Mouse (Mus musculus) MEL (cell line): ENCODE measurements around the gene Dmrt2. TPM values are rescaled to one million over a fixed set of nuclear protein-coding genes. Genes with fewer than 3 reads are reported as not detected.

Experiments used
- DNase-seq: peaks from one replicate; pipeline ENCODE4 v3.0.0; 2011; ENCODE audit warnings: low read depth, low spot score
- H3K27ac ChIP-seq: 2 replicates; pipeline ENCODE4 v1.5.1; 2012; ENCODE audit warnings: low read depth, mild to moderate bottlenecking, control low read depth, low read length, moderate library complexity; ENCODE audit not compliant: control insufficient read depth
- H3K27me3 ChIP-seq, 2 experiments: fragments of 150-350 bp in 1 of 2; sonication (generic) in 1 of 2; 2 replicates each; pipeline ENCODE4 v1.6.1; 2012; ENCODE audit warnings: low read length in 2 of 2, mild to moderate bottlenecking in 2 of 2, improper control_type of control experiment in 1 of 2, moderate library complexity in 1 of 2; ENCODE audit not compliant: insufficient read depth in 2 of 2, control insufficient read depth in 1 of 2
- H3K36me3 ChIP-seq, 2 experiments: 2 replicates each; pipeline ENCODE4 v1.6.1; 2012 to 2014; ENCODE audit warnings: low read length in 2 of 2, improper control_type of control experiment in 1 of 2, inconsistent platforms in 1 of 2, mild to moderate bottlenecking in 1 of 2; ENCODE audit not compliant: insufficient read depth in 2 of 2, control insufficient read depth in 1 of 2
- H3K4me1 ChIP-seq, 2 experiments: fragments of 150-350 bp in 1 of 2; sonication (generic) in 1 of 2; 2 replicates each; pipeline ENCODE4 v1.6.1; 2012; ENCODE audit warnings: low read length in 2 of 2, improper control_type of control experiment in 1 of 2, mild to moderate bottlenecking in 1 of 2; ENCODE audit not compliant: insufficient read depth in 2 of 2, control insufficient read depth in 1 of 2
- H3K4me3 ChIP-seq, 2 experiments: fragments of 150-350 bp in 1 of 2; sonication (generic) in 1 of 2; 2 replicates each; pipeline ENCODE4 v1.5.1; 2012; ENCODE audit warnings: low read depth in 2 of 2, low read length in 2 of 2, mild to moderate bottlenecking in 2 of 2, moderate library complexity in 2 of 2, control low read depth in 1 of 2, improper control_type of control experiment in 1 of 2; ENCODE audit not compliant: control insufficient read depth in 1 of 2, insufficient read depth in 1 of 2
- H3K79me2 ChIP-seq: 2 replicates; pipeline ENCODE4 v1.6.1; 2012; ENCODE audit warnings: mild to moderate bottlenecking, low read length, moderate library complexity; ENCODE audit not compliant: control insufficient read depth, poor library complexity, insufficient read depth
- H3K9ac ChIP-seq: 2 replicates; pipeline ENCODE4 v1.6.1; 2012; ENCODE audit warnings: low read depth, mild to moderate bottlenecking, control low read depth, low read length, moderate library complexity; ENCODE audit not compliant: control insufficient read depth, poor library complexity, severe bottlenecking
- H3K9me3 ChIP-seq: fragments of 150-350 bp; sonication (generic); replicated peaks from 2 replicates; pipeline ENCODE4 v1.6.1; 2012; ENCODE audit warnings: mild to moderate bottlenecking, low read length, improper control_type of control experiment, moderate library complexity; ENCODE audit not compliant: insufficient read depth
- CHD1 ChIP-seq: IDR thresholded peaks from 2 replicates; pipeline ENCODE4 v1.6.1; 2012; ENCODE audit warnings: low read depth, mild to moderate bottlenecking, inconsistent platforms, low read length, improper control_type of control experiment
- CHD2 ChIP-seq: IDR thresholded peaks from 2 replicates; pipeline ENCODE4 v1.6.1; 2011; ENCODE audit warnings: low read length, improper control_type of control experiment
- CTCF ChIP-seq, 3 experiments: IDR thresholded peaks in 2 of 3; conservative IDR thresholded peaks in 1 of 3; 2 replicates each; pipeline ENCODE4 v1.5.1; 2011 to 2012; ENCODE audit warnings: low read length in 3 of 3, low read depth in 2 of 3, mild to moderate bottlenecking in 2 of 3, improper control_type of control experiment in 1 of 3, inconsistent platforms in 1 of 3, mixed read lengths in 1 of 3, moderate library complexity in 1 of 3; ENCODE audit not compliant: control insufficient read depth in 1 of 3, insufficient read depth in 1 of 3, poor library complexity in 1 of 3, severe bottlenecking in 1 of 3
- E2F4 ChIP-seq: IDR thresholded peaks from 2 replicates; pipeline ENCODE4 v1.6.1; 2011; ENCODE audit warnings: low read depth, low read length, improper control_type of control experiment, borderline replicate concordance
- EP300 ChIP-seq, 2 experiments: IDR thresholded peaks; 2 replicates each; pipeline ENCODE4 v1.6.1; 2011; ENCODE audit warnings: improper control_type of control experiment in 2 of 2, low read length in 2 of 2, low read depth in 1 of 2, mild to moderate bottlenecking in 1 of 2
- ETS1 ChIP-seq: IDR thresholded peaks from 2 replicates; pipeline ENCODE4 v1.6.1; 2012; ENCODE audit warnings: low read depth, mild to moderate bottlenecking, inconsistent platforms, low read length, improper control_type of control experiment, moderate library complexity
- GABPA ChIP-seq: IDR thresholded peaks from 2 replicates; pipeline ENCODE4 v1.6.1; 2012; ENCODE audit warnings: low read depth, mild to moderate bottlenecking, inconsistent platforms, low read length, improper control_type of control experiment, moderate library complexity
- GATA1 ChIP-seq: IDR thresholded peaks from 2 replicates; pipeline ENCODE4 v1.6.1; 2011; ENCODE audit warnings: low read depth, low read length, improper control_type of control experiment
- MAX ChIP-seq: IDR thresholded peaks from 2 replicates; pipeline ENCODE4 v1.6.1; 2011; ENCODE audit warnings: low read length, improper control_type of control experiment
- MYC ChIP-seq: IDR thresholded peaks from 2 replicates; pipeline ENCODE4 v1.6.1; 2011; ENCODE audit warnings: low read depth, mild to moderate bottlenecking, low read length, improper control_type of control experiment, moderate library complexity
- NRF1 ChIP-seq: IDR thresholded peaks from 2 replicates; pipeline ENCODE4 v1.6.1; 2014; ENCODE audit warnings: low read depth, mild to moderate bottlenecking, inconsistent platforms, low read length, improper control_type of control experiment, moderate library complexity; ENCODE audit not compliant: poor library complexity, insufficient read depth, severe bottlenecking
- POLR2AphosphoS2 ChIP-seq: IDR thresholded peaks from 2 replicates; pipeline ENCODE4 v1.6.1; 2011; ENCODE audit warnings: low read length, improper control_type of control experiment
- RAD21 ChIP-seq: IDR thresholded peaks from 2 replicates; pipeline ENCODE4 v1.6.1; 2011; ENCODE audit warnings: mild to moderate bottlenecking, low read depth, low read length, improper control_type of control experiment
- RCOR1 ChIP-seq: IDR thresholded peaks from 2 replicates; pipeline ENCODE4 v1.6.1; 2012; ENCODE audit warnings: low read depth, mild to moderate bottlenecking, inconsistent platforms, low read length, improper control_type of control experiment
- TBP ChIP-seq: IDR thresholded peaks from 2 replicates; pipeline ENCODE4 v1.8.0; 2011; ENCODE audit warnings: low read depth, low read length, improper control_type of control experiment
- TCF12 ChIP-seq: IDR thresholded peaks from 2 replicates; pipeline ENCODE4 v1.6.1; 2014; ENCODE audit warnings: low read depth, mild to moderate bottlenecking, inconsistent platforms, low read length, improper control_type of control experiment, moderate library complexity
- USF2 ChIP-seq, 2 experiments: IDR thresholded peaks; 2 replicates each; pipeline ENCODE4 v1.6.1; 2011 to 2012; ENCODE audit warnings: improper control_type of control experiment in 2 of 2, low read length in 2 of 2, borderline replicate concordance in 1 of 2, inconsistent platforms in 1 of 2, low read depth in 1 of 2, mild to moderate bottlenecking in 1 of 2; ENCODE audit not compliant: insufficient read depth in 1 of 2
- ZC3H11A ChIP-seq: IDR thresholded peaks from 2 replicates; pipeline ENCODE4 v1.6.1; 2012; ENCODE audit warnings: low read depth, mild to moderate bottlenecking, inconsistent platforms, low read length, improper control_type of control experiment
- ZKSCAN1 ChIP-seq: IDR thresholded peaks from 2 replicates; pipeline ENCODE4 v1.6.1; 2012; ENCODE audit warnings: low read depth, mild to moderate bottlenecking, inconsistent platforms, low read length, improper control_type of control experiment, moderate library complexity
- polyA plus RNA-seq, 2 experiments: library from polyadenylated mRNA; stranded (reverse) in 1 of 2; unstranded in 1 of 2; fragments of >175 nt in 1 of 2; fragments of >200 nt in 1 of 2; gene quantifications; 2 replicates each; pipeline versions ENCODE4 v1.2.1 to v1.2.4; 2012; ENCODE audit warnings: low replicate concordance in 2 of 2, low read depth in 1 of 2; ENCODE audit not compliant: insufficient read length in 2 of 2, insufficient read depth in 1 of 2, missing spikeins in 1 of 2
- total RNA-seq: library from RNA; depleted of rRNA; stranded (reverse); fragments of 300-350 nt; gene quantifications from 2 replicates; pipeline ENCODE4 v1.2.3, GENCODE M21; 2012; rRNA removed

Gene Dmrt2
- total RNA-seq (not detected in 2 replicates), polyA plus RNA-seq (not detected)

DNA sequence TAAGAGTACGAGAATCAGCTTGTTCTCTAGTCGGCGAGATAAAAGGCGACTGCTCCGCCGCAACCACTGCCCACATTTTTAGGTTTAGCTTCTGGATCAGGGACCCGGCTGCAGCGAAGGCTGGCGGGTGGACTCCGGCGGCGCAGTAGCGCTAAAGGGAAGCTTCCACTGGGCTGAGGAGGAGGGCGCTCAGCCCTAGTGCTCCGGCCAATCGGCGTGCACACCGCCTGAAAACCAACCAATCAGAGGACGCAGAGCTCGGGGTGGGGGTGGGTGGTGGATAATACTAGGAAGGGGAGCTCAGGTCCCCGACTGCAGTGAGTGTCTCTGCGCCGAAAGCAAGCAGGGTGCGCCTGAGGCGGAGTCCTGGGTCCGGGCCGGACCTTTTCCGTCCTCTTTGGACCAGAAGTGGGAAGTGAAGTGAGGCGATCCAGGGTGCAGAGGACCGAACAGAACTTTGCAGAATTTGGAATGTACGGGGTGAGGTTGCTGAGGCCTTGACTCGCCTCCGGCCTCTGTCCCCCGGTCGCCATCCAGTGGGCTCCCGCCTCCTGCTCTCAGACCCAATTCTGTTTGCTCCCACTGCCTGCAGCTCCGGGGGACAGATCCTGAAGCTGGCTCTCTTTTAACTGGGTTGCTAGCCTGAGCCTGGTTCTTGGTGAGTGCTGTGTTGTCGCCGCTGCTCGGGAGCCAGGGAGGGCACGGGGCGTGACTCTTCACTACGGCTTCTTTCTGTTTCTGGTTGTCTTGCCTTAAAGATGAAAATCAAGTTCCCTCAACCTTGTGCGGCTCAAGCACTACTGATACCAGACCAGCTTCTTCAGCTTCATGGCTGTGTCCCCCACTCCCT, at the start of gene Dmrt2:
Dmrt2 (plus strand) TSS at position 311 of the 850 bp plus-strand sequence.
- no peak within 1 kb of the TSS for H3K4me3 ChIP-seq
- no peaks in the 10 kb centered on the region for H3K79me2 ChIP-seq
- H3K4me1 ChIP-seq: no peaks in the 10 kb centered on the region
- H3K9ac ChIP-seq: no peak within 1 kb of the TSS
- H3K27me3 ChIP-seq: no peaks in the 10 kb centered on the region
- H3K9me3 ChIP-seq: no peaks in the 10 kb centered on the region
- no peak within 1 kb of the TSS for H3K27ac ChIP-seq
- TF ChIP-seq RCOR1 (no peak), ZKSCAN1 (no peak), GABPA (no peak), MYC (no peak), TBP (no peak), GATA1 (no peak), NRF1 (no peak), E2F4 (no peak), ZC3H11A (no peak), POLR2AphosphoS2 (no peak), CHD1 (no peak), EP300 (IDR thresholded peaks at IDR 0.05; ENCODE audit: low read depth in 1 of 2, low read length in 2 of 2) (no peak), MAX (no peak), TCF12 (no peak), CHD2 (no peak)
- no peak for DNase-seq
- H3K36me3 ChIP-seq: no peaks in the 10 kb centered on the region

DNA sequence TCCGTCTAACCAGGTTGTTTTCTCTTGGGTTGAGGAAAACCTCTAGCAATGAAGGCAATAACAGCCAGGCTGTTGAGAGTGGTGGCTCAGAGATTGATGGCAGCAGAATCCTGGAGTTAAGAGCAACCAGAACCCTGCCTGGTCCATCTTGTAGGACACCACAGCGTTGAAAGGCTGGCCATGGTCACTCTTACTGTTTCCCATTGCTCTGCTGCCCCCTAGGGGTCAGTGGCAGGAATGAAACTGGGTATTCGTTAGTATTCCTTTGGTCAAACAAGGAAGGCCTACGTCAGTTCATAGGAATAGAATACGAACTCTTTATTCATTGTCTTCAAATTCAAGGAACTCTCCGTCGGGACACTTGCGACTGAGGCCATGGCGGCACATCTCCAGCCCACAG, 43.7 kb upstream of the Dmrt2 start:
- Histone ChIP-seq H3K4me3 (no peak overlapping the region), H3K27me3 (no peaks in the 10 kb centered on the region), H3K36me3 (no peaks in the 10 kb centered on the region), H3K9ac (no peak overlapping the region), H3K9me3 (no peaks in the 10 kb centered on the region), H3K79me2 (no peaks in the 10 kb centered on the region), H3K4me1 (no peaks in the 10 kb centered on the region), H3K27ac (no peak overlapping the region)
- DNase-seq: peak; percentile 20
- peak; percentile 24 for TF ChIP-seq RAD21
- peak; percentile 49 to 72 (median 59) for TF ChIP-seq CTCF (IDR thresholded peaks at IDR 0.05 in 2 of 3, conservative IDR thresholded peaks at IDR 0.05 in 1 of 3; ENCODE audit: control insufficient read depth in 1 of 3, insufficient read depth in 1 of 3, low read depth in 2 of 3, low read length in 3 of 3, poor library complexity in 1 of 3, severe bottlenecking in 1 of 3)
- TF ChIP-seq RCOR1: no peak
- TF ChIP-seq ETS1: no peak
- TF ChIP-seq MYC: no peak
- TF ChIP-seq POLR2AphosphoS2: no peak
- no peak for TF ChIP-seq USF2 (IDR thresholded peaks at IDR 0.05; ENCODE audit: borderline replicate concordance in 1 of 2, insufficient read depth in 1 of 2, low read depth in 1 of 2, low read length in 2 of 2)
